Mouse (Mus musculus): Measurements from ENCODE around the gene Cox6b2. TPM values are rescaled to one million over a fixed set of nuclear protein-coding genes. Genes with fewer than 3 reads are reported as not detected.

The Cox6b2 gene
- polyA plus RNA-seq, 1 experiment = 27.5 TPM

DNA sequence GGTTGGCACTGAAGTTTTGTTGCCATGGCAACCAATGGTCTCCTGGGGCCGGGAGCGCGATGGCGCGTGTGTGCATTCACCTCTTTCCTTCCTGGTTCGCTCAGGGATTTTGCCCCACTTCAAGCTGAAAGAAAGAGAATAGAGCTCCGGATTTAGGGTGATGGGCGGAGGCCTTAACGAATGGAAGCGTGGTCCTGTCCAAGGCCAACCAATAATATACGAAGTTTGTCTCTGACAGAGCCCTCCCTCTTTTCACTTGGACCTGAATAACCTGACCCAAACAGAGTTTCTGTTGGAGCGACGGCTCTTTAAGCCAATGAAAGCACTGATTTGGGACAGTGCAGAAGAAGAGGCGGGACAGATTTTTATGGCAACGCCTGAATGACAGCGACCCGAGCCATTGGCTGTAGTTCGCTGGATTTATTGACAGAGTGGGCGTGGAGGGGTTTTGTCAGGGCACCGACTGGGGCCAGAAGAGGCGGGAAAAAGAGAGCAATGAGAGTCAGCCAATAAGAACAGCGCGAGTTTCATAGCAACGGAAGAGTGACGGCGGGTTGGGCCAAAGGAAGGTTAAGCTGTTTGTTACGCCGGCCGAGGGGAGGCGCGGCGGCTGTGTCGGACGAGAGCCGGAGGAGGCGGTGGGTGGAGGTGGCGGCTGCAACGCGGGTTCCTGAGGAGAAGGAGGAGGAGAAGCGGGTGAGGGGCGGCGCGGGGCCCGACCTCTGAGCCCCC is 13.2 kb downstream of the Cox6b2 start, which contains the start of gene Kmt5c:
Gene Kmt5c, plus strand, starts transcription at position 572 of the 732 bp plus-strand sequence.
- DNase-seq (ENCODE audit: low read depth) = peak; percentile 100
- TF ChIP-seq CTCF (IDR thresholded peaks at IDR 0.05; ENCODE audit: borderline replicate concordance, extremely low read depth, insufficient read depth, insufficient read length) = peak; percentile 15; the same call in 1 of the 2 replicates
- TF ChIP-seq POLR2A (IDR thresholded peaks at IDR 0.05; ENCODE audit: borderline replicate concordance, extremely low read depth, insufficient read depth, insufficient read length, poor library complexity, severe bottlenecking) = peak; percentile 95

DNA sequence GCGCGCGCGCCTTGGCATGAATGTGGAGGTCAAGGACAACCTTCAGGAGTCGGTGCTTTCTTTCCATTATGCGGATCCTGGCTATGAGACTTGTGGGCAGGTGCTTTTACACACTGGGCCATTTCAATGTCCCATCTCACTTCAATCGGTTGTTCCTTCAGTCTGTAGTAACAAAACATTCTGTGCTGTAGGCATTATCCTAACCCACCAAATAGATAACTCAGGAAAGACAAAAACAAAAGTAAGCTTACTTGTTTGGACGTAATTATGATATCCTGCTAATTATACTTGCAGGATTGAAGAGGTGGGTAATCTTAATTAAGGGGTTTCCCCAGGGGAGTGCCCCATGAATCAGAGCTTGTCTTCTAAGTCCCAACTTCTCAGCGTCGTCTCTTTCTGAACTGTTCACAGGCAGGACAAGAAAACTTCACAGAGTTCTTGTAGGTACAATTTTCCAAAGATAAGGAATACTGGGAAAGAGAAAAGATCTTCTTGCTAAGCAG is 13.8 kb downstream of the Cox6b2 start:
- no peak for DNase-seq (ENCODE audit: low read depth)
- TF ChIP-seq POLR2A (IDR thresholded peaks at IDR 0.05; ENCODE audit: borderline replicate concordance, extremely low read depth, insufficient read depth, insufficient read length, poor library complexity, severe bottlenecking) = no peak
- no peak for TF ChIP-seq CTCF (IDR thresholded peaks at IDR 0.05; ENCODE audit: borderline replicate concordance, extremely low read depth, insufficient read depth, insufficient read length)

DNA sequence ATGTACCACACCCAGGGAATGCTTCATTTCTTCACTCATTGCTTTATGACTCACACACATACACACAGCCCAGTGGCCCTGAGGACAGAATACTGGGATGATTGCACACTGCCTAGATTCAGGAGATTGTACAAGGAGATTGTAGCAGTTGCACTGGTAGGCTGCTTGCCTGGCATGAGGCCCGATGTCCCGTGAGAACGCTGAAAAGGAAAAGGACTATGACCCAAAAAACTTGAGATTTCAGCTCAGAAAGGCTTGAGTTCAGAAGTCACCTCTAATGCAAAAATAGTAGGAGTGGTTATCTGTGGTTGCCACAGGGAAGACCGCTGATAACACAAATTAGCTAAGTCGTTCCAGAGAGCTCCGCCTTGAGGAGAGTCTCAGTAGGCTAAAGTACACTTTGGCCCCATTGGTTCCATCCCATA is 19.9 kb downstream of the Cox6b2 start:
- TF ChIP-seq CTCF (IDR thresholded peaks at IDR 0.05; ENCODE audit: borderline replicate concordance, extremely low read depth, insufficient read depth, insufficient read length) (no peak), POLR2A (IDR thresholded peaks at IDR 0.05; ENCODE audit: borderline replicate concordance, extremely low read depth, insufficient read depth, insufficient read length, poor library complexity, severe bottlenecking) (no peak)
- no peak for DNase-seq (ENCODE audit: low read depth)

DNA sequence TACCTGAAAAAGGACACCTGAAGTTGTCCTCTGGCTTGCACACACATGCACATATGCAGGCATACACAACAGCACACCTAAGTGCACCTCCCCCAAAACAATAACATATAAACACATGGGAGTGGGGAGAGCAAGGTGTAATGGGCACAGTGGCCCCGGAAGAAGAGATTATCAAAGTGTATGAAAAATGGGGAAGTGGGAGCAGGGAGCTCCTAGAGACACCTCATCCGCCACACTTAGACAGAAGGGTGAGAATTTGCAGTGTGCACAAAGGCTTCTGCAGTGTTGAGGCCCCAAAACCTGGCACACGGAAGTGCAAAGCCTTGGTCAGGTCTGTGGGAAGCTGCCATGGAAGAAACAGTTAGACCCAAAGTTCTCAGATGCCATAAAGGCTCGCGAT is 21.8 kb downstream of the Cox6b2 start:
- TF ChIP-seq CTCF (IDR thresholded peaks at IDR 0.05; ENCODE audit: borderline replicate concordance, extremely low read depth, insufficient read depth, insufficient read length) (no peak), POLR2A (IDR thresholded peaks at IDR 0.05; ENCODE audit: borderline replicate concordance, extremely low read depth, insufficient read depth, insufficient read length, poor library complexity, severe bottlenecking) (no peak)
- no peak for DNase-seq (ENCODE audit: low read depth)

DNA sequence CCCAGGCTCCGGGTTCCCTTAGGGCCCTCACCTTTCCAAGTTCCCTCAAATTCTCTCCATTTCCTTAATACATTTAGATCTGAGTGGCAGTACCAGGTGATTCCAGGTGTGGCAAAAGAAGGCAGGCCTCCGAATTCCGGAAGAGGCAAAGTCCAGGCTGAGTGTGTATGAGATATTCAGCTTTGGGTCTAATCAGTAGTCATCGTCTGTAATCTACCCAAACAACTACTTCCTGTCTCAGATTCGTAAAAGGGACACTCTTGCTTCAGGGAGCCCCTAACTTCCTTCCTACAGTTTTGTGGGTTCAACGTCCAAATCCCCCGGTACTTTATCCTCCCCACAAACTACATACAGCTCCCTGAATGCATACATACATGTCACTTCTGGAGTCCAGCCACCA is 27.7 kb downstream of the Cox6b2 start, which contains the start of gene Tmem150b:
Gene Tmem150b, minus strand, starts transcription at position 81 of the 400 bp plus-strand sequence.
- TF ChIP-seq CTCF (IDR thresholded peaks at IDR 0.05; ENCODE audit: borderline replicate concordance, extremely low read depth, insufficient read depth, insufficient read length) = no peak
- no peak for TF ChIP-seq POLR2A (IDR thresholded peaks at IDR 0.05; ENCODE audit: borderline replicate concordance, extremely low read depth, insufficient read depth, insufficient read length, poor library complexity, severe bottlenecking)
- no peak for DNase-seq (ENCODE audit: low read depth)

DNA sequence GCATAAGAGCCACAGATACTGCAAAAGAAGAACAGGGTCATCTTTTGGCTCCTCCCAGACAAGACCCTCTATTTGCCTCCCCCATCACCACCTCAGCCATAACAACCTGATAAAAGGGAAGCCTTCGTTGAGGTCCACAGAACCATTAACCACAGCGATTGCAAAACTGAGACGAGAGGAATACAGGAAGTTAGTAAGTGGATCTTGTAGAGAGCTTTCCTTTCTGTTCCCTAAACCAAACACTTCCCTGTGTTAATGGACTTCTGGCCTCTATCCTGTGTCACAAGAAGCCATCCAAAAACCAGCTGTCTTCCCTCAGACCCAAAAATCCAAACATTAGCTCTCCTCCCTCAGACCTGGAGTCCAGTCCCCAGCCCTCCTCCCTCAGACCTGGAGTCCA is 28.5 kb downstream of the Cox6b2 start:
- DNase-seq (ENCODE audit: low read depth) = no peak
- no peak for TF ChIP-seq POLR2A (IDR thresholded peaks at IDR 0.05; ENCODE audit: borderline replicate concordance, extremely low read depth, insufficient read depth, insufficient read length, poor library complexity, severe bottlenecking)
- TF ChIP-seq CTCF (IDR thresholded peaks at IDR 0.05; ENCODE audit: borderline replicate concordance, extremely low read depth, insufficient read depth, insufficient read length) = no peak

DNA sequence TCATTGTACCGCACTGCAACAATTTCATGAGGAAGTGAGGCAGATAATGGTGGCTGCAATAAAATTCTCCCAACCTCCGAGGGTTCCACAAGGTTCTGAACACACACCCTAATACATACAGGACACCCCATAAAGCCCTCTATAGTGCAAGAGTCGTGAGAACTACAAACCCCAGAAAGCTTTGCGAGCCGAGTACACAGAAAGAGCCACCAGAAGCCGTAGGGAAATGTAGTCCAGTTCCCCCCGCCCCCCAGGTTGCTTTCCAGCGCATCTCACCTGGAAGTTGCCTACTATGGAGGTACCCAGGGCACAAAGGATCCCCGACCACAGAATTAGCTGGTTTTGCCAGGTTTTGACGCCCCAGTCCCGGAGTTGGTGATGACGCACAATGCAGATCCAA is 29.4 kb downstream of the Cox6b2 start:
- peak; percentile 46 for DNase-seq (ENCODE audit: low read depth)

DNA sequence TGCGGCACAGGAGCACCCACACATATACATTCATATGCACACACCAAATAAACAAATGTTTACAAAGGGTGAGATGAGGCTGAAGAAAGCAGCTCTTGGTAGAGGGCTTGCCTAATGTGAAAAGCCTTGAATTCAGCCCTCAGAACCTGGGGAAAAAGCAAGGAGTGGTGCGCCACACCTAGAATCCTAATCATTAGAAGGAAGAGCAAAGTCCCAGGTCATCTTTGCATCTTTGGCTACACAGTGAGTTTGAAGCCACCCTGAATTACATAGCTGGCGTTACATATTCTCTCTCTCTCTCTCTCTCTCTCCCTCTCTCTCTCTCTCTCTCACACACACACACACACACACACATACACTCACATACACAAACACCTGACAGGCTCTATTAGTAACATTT is 33.6 kb downstream of the Cox6b2 start:
- TF ChIP-seq POLR2A (IDR thresholded peaks at IDR 0.05; ENCODE audit: borderline replicate concordance, extremely low read depth, insufficient read depth, insufficient read length, poor library complexity, severe bottlenecking) = no peak
- TF ChIP-seq CTCF (IDR thresholded peaks at IDR 0.05; ENCODE audit: borderline replicate concordance, extremely low read depth, insufficient read depth, insufficient read length) = no peak
- no peak for DNase-seq (ENCODE audit: low read depth)

More for the DNA sequence above, 29.4 kb downstream of the Cox6b2 start:
- no peak for TF ChIP-seq POLR2A (IDR thresholded peaks at IDR 0.05; ENCODE audit: borderline replicate concordance, extremely low read depth, insufficient read depth, insufficient read length, poor library complexity, severe bottlenecking)
- no peak for TF ChIP-seq CTCF (IDR thresholded peaks at IDR 0.05; ENCODE audit: borderline replicate concordance, extremely low read depth, insufficient read depth, insufficient read length)

DNA sequence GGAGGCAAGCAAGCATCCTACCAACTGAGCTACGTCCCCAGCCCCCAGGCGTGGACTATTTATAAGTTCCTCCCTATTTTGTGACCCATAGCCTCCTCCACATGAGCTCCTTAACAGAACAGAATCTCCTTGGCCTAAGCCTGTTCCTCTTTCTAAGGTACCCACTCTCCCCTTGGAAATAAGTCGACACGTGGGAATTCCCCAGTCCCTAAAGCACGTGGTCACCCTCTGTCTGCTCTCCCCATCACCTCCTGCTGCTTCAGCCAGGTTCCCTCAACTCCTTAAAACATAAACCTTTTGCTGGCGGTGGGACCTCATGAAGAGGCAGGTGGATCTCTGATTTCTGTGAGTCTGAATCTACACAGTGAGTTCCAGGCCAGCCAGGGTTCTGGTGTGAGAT is 35.9 kb downstream of the Cox6b2 start:
- no peak for DNase-seq (ENCODE audit: low read depth)
- TF ChIP-seq CTCF (IDR thresholded peaks at IDR 0.05; ENCODE audit: borderline replicate concordance, extremely low read depth, insufficient read depth, insufficient read length) (no peak), POLR2A (IDR thresholded peaks at IDR 0.05; ENCODE audit: borderline replicate concordance, extremely low read depth, insufficient read depth, insufficient read length, poor library complexity, severe bottlenecking) (no peak)

DNA sequence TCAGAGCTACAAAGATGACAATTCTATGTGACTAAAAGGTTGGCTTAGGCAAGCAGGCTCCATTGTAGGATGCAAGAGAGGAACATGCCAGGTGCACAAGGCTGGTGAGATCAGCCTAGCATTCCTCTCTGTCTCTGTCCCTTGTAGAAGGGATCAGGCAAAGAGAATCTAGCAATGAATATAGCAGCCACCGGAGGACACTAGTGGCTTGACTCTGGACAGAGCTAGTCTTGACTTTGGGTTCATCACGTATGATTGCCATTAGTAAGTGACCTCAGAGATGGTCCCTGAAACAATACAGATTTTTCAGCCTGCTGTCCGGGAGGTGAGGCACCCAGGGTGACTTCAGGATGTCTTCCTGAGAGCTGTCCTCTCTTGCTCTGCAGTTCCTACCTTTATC is 40.3 kb downstream of the Cox6b2 start:
- no peak for DNase-seq (ENCODE audit: low read depth)
- TF ChIP-seq POLR2A (IDR thresholded peaks at IDR 0.05; ENCODE audit: borderline replicate concordance, extremely low read depth, insufficient read depth, insufficient read length, poor library complexity, severe bottlenecking) = no peak
- TF ChIP-seq CTCF (IDR thresholded peaks at IDR 0.05; ENCODE audit: borderline replicate concordance, extremely low read depth, insufficient read depth, insufficient read length) = no peak

DNA sequence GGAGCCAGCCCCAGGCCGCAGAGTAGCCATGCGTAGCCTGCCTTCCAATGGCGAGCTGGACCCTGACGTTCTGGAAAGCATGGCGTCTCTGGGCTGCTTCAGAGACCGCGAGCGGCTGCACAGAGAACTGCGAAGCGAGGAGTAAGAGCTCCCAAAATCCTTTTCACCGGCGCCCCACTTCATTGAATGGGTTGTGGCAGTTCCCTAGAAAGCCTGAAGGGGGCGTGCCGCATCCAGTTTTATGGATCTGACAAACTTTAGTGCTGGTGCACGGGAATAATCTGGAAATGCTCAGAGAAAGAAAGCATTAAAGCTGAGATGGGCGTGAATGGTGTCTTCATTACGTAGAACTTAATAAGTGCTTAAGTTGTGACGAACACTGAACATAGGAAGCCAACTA is 47.8 kb downstream of the Cox6b2 start:
- TF ChIP-seq POLR2A (IDR thresholded peaks at IDR 0.05; ENCODE audit: borderline replicate concordance, extremely low read depth, insufficient read depth, insufficient read length, poor library complexity, severe bottlenecking) (no peak), CTCF (IDR thresholded peaks at IDR 0.05; ENCODE audit: borderline replicate concordance, extremely low read depth, insufficient read depth, insufficient read length) (peak; percentile 65; the same call in 1 of the 2 replicates)
- DNase-seq (ENCODE audit: low read depth) = peak; percentile 22

DNA sequence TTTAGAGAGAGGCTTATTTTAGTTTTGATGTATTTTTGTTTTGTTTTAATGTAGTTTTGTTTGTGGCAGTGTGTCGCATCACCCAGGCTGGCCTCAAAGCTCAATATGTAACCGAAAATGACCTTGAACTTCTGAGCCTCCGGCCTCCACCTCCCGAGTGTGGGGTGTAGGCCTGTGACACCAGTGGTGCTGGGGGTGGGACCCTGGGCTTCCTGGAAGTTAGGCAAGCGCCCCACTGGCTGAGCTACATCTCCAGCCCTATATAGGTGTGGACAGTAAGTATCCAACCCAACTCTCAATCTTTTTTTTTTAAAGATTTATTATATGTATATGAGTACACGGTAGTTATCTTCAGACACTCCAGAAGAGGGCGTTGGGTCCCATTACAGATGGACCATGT is 49.7 kb downstream of the Cox6b2 start:
- no peak for DNase-seq (ENCODE audit: low read depth)

More for the DNA sequence above, 49.7 kb downstream of the Cox6b2 start:
- TF ChIP-seq CTCF (IDR thresholded peaks at IDR 0.05; ENCODE audit: borderline replicate concordance, extremely low read depth, insufficient read depth, insufficient read length) (no peak), POLR2A (IDR thresholded peaks at IDR 0.05; ENCODE audit: borderline replicate concordance, extremely low read depth, insufficient read depth, insufficient read length, poor library complexity, severe bottlenecking) (no peak)

All from brain, embryonic 14.5 days (tissue).